Mouse (Mus musculus): ENCODE data around the gene Dcbld1.

The Dcbld1 gene

GRCm38 (mm10) chr10:52233301-52233968, at the start of gene Dcbld1:
TSS of gene Dcbld1 (plus strand) at chr10:52233619.
- DNase-seq (ENCODE audit: low spot score in 2 of 2): peak in 1 of 2 experiments; percentile 43

- DNase-seq (ENCODE audit: low spot score in 2 of 2): no peak
These were observed 47.5 kb upstream of the Dcbld1 start for GRCm38 (mm10) chr10:52185900-52186299.

- DNase-seq (ENCODE audit: low spot score in 2 of 2): no peak
These were observed 38.2 kb upstream of the Dcbld1 start, which contains the start of gene Ros1 for GRCm38 (mm10) chr10:52194957-52195852. TSS of gene Ros1 (minus strand) at chr10:52195244.

GRCm38 (mm10) chr10:52204006-52204405, 29.4 kb upstream of the Dcbld1 start:
- DNase-seq (ENCODE audit: low spot score in 2 of 2): no peak

- no peak for DNase-seq (ENCODE audit: low spot score in 2 of 2)
These were observed 18.1 kb upstream of the Dcbld1 start for GRCm38 (mm10) chr10:52215267-52215818.

GRCm38 (mm10) chr10:52216797-52217563, 16.4 kb upstream of the Dcbld1 start:
- DNase-seq (ENCODE audit: low spot score in 2 of 2): peak in 1 of 2 experiments; percentile 20

- no peak for DNase-seq (ENCODE audit: low spot score in 2 of 2)
These were observed 15.9 kb upstream of the Dcbld1 start for GRCm38 (mm10) chr10:52217564-52217934.

GRCm38 (mm10) chr10:52219600-52219999, 13.8 kb upstream of the Dcbld1 start:
- DNase-seq (ENCODE audit: low spot score in 2 of 2): no peak

- peak in 1 of 2 experiments; percentile 21 for DNase-seq (ENCODE audit: low spot score in 2 of 2)
These were observed 933 bp upstream of the Dcbld1 start for GRCm38 (mm10) chr10:52232196-52233176.

- peak in 1 of 2 experiments; percentile 8 for DNase-seq (ENCODE audit: low spot score in 2 of 2)
These were observed 692 bp downstream of the Dcbld1 start for GRCm38 (mm10) chr10:52233969-52234653.

GRCm38 (mm10) chr10:52234654-52234981, 1.2 kb downstream of the Dcbld1 start:
- DNase-seq (ENCODE audit: low spot score in 2 of 2): no peak

GRCm38 (mm10) chr10:52235461-52235860, 2.0 kb downstream of the Dcbld1 start:
- no peak for DNase-seq (ENCODE audit: low spot score in 2 of 2)

- DNase-seq (ENCODE audit: low spot score in 2 of 2): no peak
These were observed 8.6 kb downstream of the Dcbld1 start for GRCm38 (mm10) chr10:52242015-52242414.

- no peak for DNase-seq (ENCODE audit: low spot score in 2 of 2)
These were observed 9.4 kb downstream of the Dcbld1 start for GRCm38 (mm10) chr10:52242680-52243323.

GRCm38 (mm10) chr10:52246207-52246606, 12.8 kb downstream of the Dcbld1 start:
- no peak for DNase-seq (ENCODE audit: low spot score in 2 of 2)

GRCm38 (mm10) chr10:52252240-52252639, 18.8 kb downstream of the Dcbld1 start:
- DNase-seq (ENCODE audit: low spot score in 2 of 2): no peak

- no peak for DNase-seq (ENCODE audit: low spot score in 2 of 2)
These were observed 20.0 kb downstream of the Dcbld1 start for GRCm38 (mm10) chr10:52253426-52253825.

- no peak for DNase-seq (ENCODE audit: low spot score in 2 of 2)
These were observed 24.3 kb downstream of the Dcbld1 start for GRCm38 (mm10) chr10:52257768-52258167.

- DNase-seq (ENCODE audit: low spot score in 2 of 2): no peak
These were observed 24.9 kb downstream of the Dcbld1 start for GRCm38 (mm10) chr10:52258180-52258948.

All from natural killer cell, adult 2 months (primary cell).